ENCODE assay signal across 22 mouse cellular contexts in the genomic region with DNA sequence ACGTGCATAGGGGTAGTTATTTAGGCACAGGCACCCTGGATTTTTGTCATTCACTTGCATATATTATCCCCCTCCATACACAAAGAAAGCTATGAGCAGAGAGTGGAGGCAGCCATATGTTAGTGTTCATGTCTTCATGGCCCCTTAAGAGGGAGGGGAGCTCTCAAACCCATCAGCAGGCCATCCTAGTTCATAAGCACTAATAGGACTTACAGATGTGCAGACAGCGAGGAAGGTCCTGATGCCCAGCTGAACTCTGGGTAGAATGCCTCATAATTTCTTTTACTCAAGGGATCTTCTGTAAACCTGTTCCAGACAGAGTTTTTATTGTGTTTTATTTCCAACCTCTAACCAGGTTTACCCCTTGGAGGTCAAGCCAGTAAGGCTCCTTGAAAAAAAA.
DNase-seq lines count a peak whose midpoint lies in the region; ATAC-seq lines count a peak whose summit lies in the region.
"Had no signal": no experiment of that assay in that cellular context is flagged by ENCODE, and none has a peak within 500 bp of the region (broad histone marks: within the 10 kb centered on the region; RNA-seq: fewer than 3 reads in every experiment).

No protein-coding gene starts in this region.

- no peak overlapping the region for H3K9ac ChIP-seq in forebrain, embryonic 13.5 days
- no peak overlapping the region for H3K9ac ChIP-seq in forebrain, embryonic 11.5 days (ENCODE audit: low read length)
- no peak overlapping the region for H3K9ac ChIP-seq in midbrain, embryonic 13.5 days (replicated peaks)
- no peak overlapping the region for H3K9ac ChIP-seq in midbrain, embryonic 11.5 days (ENCODE audit: low read length)
- H3K9ac ChIP-seq in hindbrain, embryonic 15.5 days: no peak overlapping the region
- no peak overlapping the region for H3K9ac ChIP-seq in neural tube, embryonic 14.5 days (replicated peaks; ENCODE audit: low read depth, low read length)
- H3K9ac ChIP-seq: liver, postnatal 0 days; neural tube, embryonic 12.5 days; stomach, embryonic 15.5 days had no signal

- peaks cover 24% of the 10 kb centered on the region for H3K4me1 ChIP-seq in forebrain, embryonic 13.5 days
- no peaks in the 10 kb centered on the region for H3K4me1 ChIP-seq in forebrain, embryonic 11.5 days (replicated peaks; ENCODE audit: control insufficient read depth, insufficient read depth, low read length)
- peaks cover 20% of the 10 kb centered on the region for H3K4me1 ChIP-seq in midbrain, embryonic 13.5 days (replicated peaks)
- no peaks in the 10 kb centered on the region for H3K4me1 ChIP-seq in midbrain, embryonic 11.5 days (ENCODE audit: control insufficient read depth, insufficient read depth, low read length)
- H3K4me1 ChIP-seq in hindbrain, embryonic 15.5 days (replicated peaks): peaks cover 23% of the 10 kb centered on the region
- 0 out of 2 replicates have a peak, but pooled peaks cover 4% of the 10 kb centered on the region for H3K4me1 ChIP-seq in neural tube, embryonic 14.5 days (ENCODE audit: control insufficient read depth, insufficient read depth, low read length)
- H3K4me1 ChIP-seq: stomach, embryonic 15.5 days had no signal

- no peaks in the 10 kb centered on the region for H3K27me3 ChIP-seq in forebrain, embryonic 13.5 days
- H3K27me3 ChIP-seq in forebrain, embryonic 11.5 days (ENCODE audit: control insufficient read depth, insufficient read depth, low read length): no peaks in the 10 kb centered on the region
- H3K27me3 ChIP-seq in midbrain, embryonic 13.5 days: no peaks in the 10 kb centered on the region
- no peaks in the 10 kb centered on the region for H3K27me3 ChIP-seq in midbrain, embryonic 11.5 days (ENCODE audit: control insufficient read depth, insufficient read depth, low read length)
- H3K27me3 ChIP-seq in hindbrain, embryonic 15.5 days: no peaks in the 10 kb centered on the region
- no peaks in the 10 kb centered on the region for H3K27me3 ChIP-seq in neural tube, embryonic 14.5 days (ENCODE audit: control insufficient read depth, insufficient read depth, low read length)
- H3K27me3 ChIP-seq: neural tube, embryonic 12.5 days; stomach, embryonic 15.5 days had no signal

- no peaks in the 10 kb centered on the region for H3K9me3 ChIP-seq in forebrain, embryonic 13.5 days (replicated peaks)
- no peaks in the 10 kb centered on the region for H3K9me3 ChIP-seq in forebrain, embryonic 11.5 days (ENCODE audit: control insufficient read depth, low read length)
- H3K9me3 ChIP-seq in midbrain, embryonic 13.5 days: no peaks in the 10 kb centered on the region
- no peaks in the 10 kb centered on the region for H3K9me3 ChIP-seq in midbrain, embryonic 11.5 days (ENCODE audit: control insufficient read depth, low read length)
- H3K9me3 ChIP-seq in hindbrain, embryonic 15.5 days: no peaks in the 10 kb centered on the region
- no peaks in the 10 kb centered on the region for H3K9me3 ChIP-seq in neural tube, embryonic 14.5 days (ENCODE audit: control insufficient read depth, low read length)
- H3K9me3 ChIP-seq: G1E; neural tube, embryonic 12.5 days; stomach, embryonic 15.5 days had no signal

- no peak overlapping the region for H3K4me2 ChIP-seq in forebrain, embryonic 13.5 days
- no peak overlapping the region for H3K4me2 ChIP-seq in forebrain, embryonic 11.5 days (ENCODE audit: low read depth, low read length, severe bottlenecking)
- no peak overlapping the region for H3K4me2 ChIP-seq in midbrain, embryonic 13.5 days (replicated peaks)
- no peak overlapping the region for H3K4me2 ChIP-seq in midbrain, embryonic 11.5 days
- no peak overlapping the region for H3K4me2 ChIP-seq in hindbrain, embryonic 15.5 days
- no peak overlapping the region for H3K4me2 ChIP-seq in neural tube, embryonic 14.5 days (ENCODE audit: low read depth, low read length)
- H3K4me2 ChIP-seq: neural tube, embryonic 12.5 days; stomach, embryonic 15.5 days had no signal

- no peak overlapping the region for H3K4me3 ChIP-seq in forebrain, embryonic 13.5 days
- H3K4me3 ChIP-seq in forebrain, embryonic 11.5 days (ENCODE audit: low read depth, low read length): no peak overlapping the region
- no peak overlapping the region for H3K4me3 ChIP-seq in midbrain, embryonic 13.5 days (replicated peaks)
- H3K4me3 ChIP-seq in midbrain, embryonic 11.5 days (ENCODE audit: low read depth, low read length): no peak overlapping the region
- no peak overlapping the region for H3K4me3 ChIP-seq in hindbrain, embryonic 15.5 days
- no peak overlapping the region for H3K4me3 ChIP-seq in neural tube, embryonic 14.5 days (ENCODE audit: low read depth, low read length)
- H3K4me3 ChIP-seq: layer of hippocampus, adult 2 months; neural tube, embryonic 12.5 days; stomach, embryonic 15.5 days had no signal

- peak overlapping the region; percentile 36; the same call in 1 of the 2 replicates for H3K27ac ChIP-seq in forebrain, embryonic 13.5 days
- H3K27ac ChIP-seq in forebrain, embryonic 11.5 days (ENCODE audit: low read depth, low read length): no peak overlapping the region
- peak overlapping the region; percentile 45 for H3K27ac ChIP-seq in midbrain, embryonic 13.5 days
- H3K27ac ChIP-seq in midbrain, embryonic 11.5 days (ENCODE audit: low read depth, low read length): no peak overlapping the region
- peak overlapping the region; percentile 64 for H3K27ac ChIP-seq in hindbrain, embryonic 15.5 days (replicated peaks)
- peak overlapping the region; percentile 63; the same call in 1 of the 2 replicates for H3K27ac ChIP-seq in neural tube, embryonic 14.5 days (ENCODE audit: low read depth, low read length)
- H3K27ac ChIP-seq: layer of hippocampus, adult 2 months; neural tube, embryonic 12.5 days had no signal

- H3K36me3 ChIP-seq in forebrain, embryonic 13.5 days (ENCODE audit: poor library complexity, severe bottlenecking): peaks cover 11% of the 10 kb centered on the region; the same call in 1 of the 2 replicates
- H3K36me3 ChIP-seq in forebrain, embryonic 11.5 days (ENCODE audit: control insufficient read depth, insufficient read depth, low read length): no peaks in the 10 kb centered on the region
- peaks cover 5% of the 10 kb centered on the region; the same call in 1 of the 2 replicates for H3K36me3 ChIP-seq in midbrain, embryonic 13.5 days
- H3K36me3 ChIP-seq in midbrain, embryonic 11.5 days (ENCODE audit: control insufficient read depth, insufficient read depth, low read length): no peaks in the 10 kb centered on the region
- H3K36me3 ChIP-seq in hindbrain, embryonic 15.5 days: no peaks in the 10 kb centered on the region
- no peaks in the 10 kb centered on the region for H3K36me3 ChIP-seq in neural tube, embryonic 14.5 days (ENCODE audit: control insufficient read depth, insufficient read depth, low read length)
- H3K36me3 ChIP-seq: G1E; stomach, embryonic 15.5 days had no signal

- DNase-seq in forebrain, embryonic 11.5 days (ENCODE audit: low spot score): no peak
- no peak for DNase-seq in midbrain, embryonic 11.5 days (ENCODE audit: low spot score, missing footprints)
- DNase-seq in gastrocnemius, adult 8-10 months (ENCODE audit: low spot score in 2 of 2): no peak
- DNase-seq: adrenal gland, postnatal 10 days; cerebellum, adult 9-11 months; gastrocnemius, postnatal 25 days; kidney, adult 2 months; kidney, postnatal 10 days; liver, postnatal 0 days; lung, postnatal 10 days; right cerebral cortex, postnatal 14 days; thymus, adult 2 months had no signal

- no peak for ATAC-seq in forebrain, embryonic 13.5 days
- ATAC-seq in forebrain, embryonic 11.5 days (replicated peaks; ENCODE audit: low FRiP score): no peak
- ATAC-seq in midbrain, embryonic 13.5 days: no peak
- ATAC-seq in midbrain, embryonic 11.5 days (ENCODE audit: low FRiP score): no peak
- no peak for ATAC-seq in hindbrain, embryonic 15.5 days (ENCODE audit: low FRiP score, low read depth)
- peak; percentile 24; the same call in 1 of the 2 replicates for ATAC-seq in neural tube, embryonic 14.5 days (ENCODE audit: low read depth)
- no peak for ATAC-seq in monocyte, adult 5-6 weeks (replicated peaks; ENCODE audit: insufficient number of reproducible peaks, low FRiP score, low TSS enrichment, poor library complexity, severe bottlenecking)
- ATAC-seq: activated CD4-positive, CD25-positive, alpha-beta regulatory T cell, adult 4 months; liver, postnatal 0 days had no signal

- 69% methylated on average over 2 of the region's 2 CpGs for WGBS in forebrain, embryonic 13.5 days
- 87% methylated on average over 2 of the region's 2 CpGs for WGBS in forebrain, embryonic 11.5 days
- 82% methylated on average over 2 of the region's 2 CpGs for WGBS in midbrain, embryonic 13.5 days
- 74% methylated on average over 2 of the region's 2 CpGs for WGBS in midbrain, embryonic 11.5 days
- 61% methylated on average over 2 of the region's 2 CpGs for WGBS in hindbrain, embryonic 15.5 days
- WGBS in neural tube, embryonic 14.5 days: 53% methylated on average over 2 of the region's 2 CpGs

Comparison
In these comparisons a context has a peak if more than half of its experiments do, and no peak if none do; other contexts are left out.
1. H3K27ac ChIP-seq: peak in forebrain, embryonic 13.5 days (single experiment), midbrain, embryonic 13.5 days (single experiment), hindbrain, embryonic 15.5 days (single experiment) and neural tube, embryonic 14.5 days (single experiment); none in forebrain, embryonic 11.5 days (single experiment) and midbrain, embryonic 11.5 days (single experiment).